Mouse (Mus musculus) stomach, embryonic 16.5 days (tissue): ENCODE measurements around the gene Syngr3. TPM values are rescaled to one million over a fixed set of nuclear protein-coding genes. Genes with fewer than 3 reads are reported as not detected.
"Not testable (repeated sequence)": the region's sequence is repeated elsewhere in the genome, so short reads cannot be mapped to it uniquely, and the experiment has no call there.

Source experiments
- ATAC-seq: fragments of 200-750 bp; cut with Nextera tagmentation; 2 replicates; pipeline ENCODE4 v1.8.0; 2017; ENCODE audit warnings: moderate number of reproducible peaks, moderate TSS enrichment; ENCODE audit not compliant: insufficient read depth, low FRiP score
- H3K27ac ChIP-seq: fragments of 300-500 bp; sonication (generic); 2 replicates; pipeline ENCODE4 v1.5.1; 2014; ENCODE audit warnings: low read length
- H3K27me3 ChIP-seq: fragments of 300-500 bp; sonication (generic); 2 replicates; pipeline ENCODE4 v1.6.1; 2014; ENCODE audit warnings: low read length, control low read depth, mixed read lengths; ENCODE audit not compliant: control insufficient read depth, insufficient read depth
- H3K36me3 ChIP-seq: fragments of 300-500 bp; sonication (generic); 2 replicates; pipeline ENCODE4 v1.6.1; 2014; ENCODE audit warnings: low read length; ENCODE audit not compliant: control insufficient read depth, insufficient read depth
- H3K4me1 ChIP-seq: fragments of 300-500 bp; sonication (generic); 2 replicates; pipeline ENCODE4 v1.6.1; 2014; ENCODE audit warnings: low read length, control low read depth, mixed read lengths; ENCODE audit not compliant: control insufficient read depth, insufficient read depth
- H3K4me2 ChIP-seq: fragments of 300-500 bp; sonication (generic); 2 replicates; pipeline ENCODE4 v1.6.1; 2014; ENCODE audit warnings: low read depth, low read length, mixed read lengths
- H3K4me3 ChIP-seq: fragments of 300-500 bp; sonication (generic); replicated peaks from 2 replicates; pipeline ENCODE4 v1.5.1; 2014; ENCODE audit warnings: mild to moderate bottlenecking, low read length
- H3K9ac ChIP-seq: fragments of 300-500 bp; sonication (generic); 2 replicates; pipeline ENCODE4 v1.6.1; 2014; ENCODE audit warnings: low read length
- H3K9me3 ChIP-seq: fragments of 300-500 bp; sonication (generic); replicated peaks from 2 replicates; pipeline ENCODE4 v1.6.1; 2016; ENCODE audit warnings: low read length, control low read depth; ENCODE audit not compliant: control insufficient read depth
- WGBS: fragments of 180-500 bp; shearing (Covaris S2); extraction: QIAGEN DNeasy Blood & Tissue Kit; methylation state at CpG from one replicate; pipeline ENCODE4 v1.1.7; 2014; 5-methylcytosine and 5-hydroxymethylcytosine counted together
- polyA plus RNA-seq: library from polyadenylated mRNA; unstranded; fragments of >200 nt; fragmentation: Nextera tagmentation; extraction: Ambion mirVana; gene quantifications from 2 replicates; pipeline ENCODE4 v1.2.1, GENCODE M21; 2015

Gene Syngr3
- polyA plus RNA-seq, 1 experiment from 2014 or later = 6.1 TPM

DNA sequence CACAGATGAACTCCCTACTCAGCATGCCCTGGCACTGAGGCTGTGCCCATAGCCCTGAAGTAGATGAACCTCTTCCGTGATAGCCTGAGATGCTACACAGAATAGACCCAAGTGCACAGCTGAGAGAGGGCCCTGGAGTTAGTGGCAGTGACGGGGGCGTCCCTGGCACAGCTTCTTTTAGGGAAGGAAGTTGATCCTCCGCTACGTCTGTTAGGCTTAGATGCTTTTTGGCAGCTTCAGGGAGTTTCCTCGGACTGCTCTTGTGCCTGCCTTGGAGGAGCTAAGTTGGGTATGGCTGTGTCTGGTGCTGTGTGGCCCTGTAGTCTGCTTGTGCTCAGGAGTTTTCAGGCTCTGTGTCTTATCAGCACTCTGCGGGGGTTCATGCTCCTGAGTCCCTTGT is 15.5 kb downstream of the Syngr3 start:
- WGBS = 78% methylated on average over 7 of the region's 7 CpGs
- no peak overlapping the region for H3K27ac ChIP-seq
- no peaks in the 10 kb centered on the region for H3K27me3 ChIP-seq
- peaks cover 13% of the 10 kb centered on the region; the same call in 1 of the 2 replicates for H3K36me3 ChIP-seq
- no peaks in the 10 kb centered on the region for H3K9me3 ChIP-seq
- H3K9ac ChIP-seq = no peak overlapping the region
- no peak overlapping the region for H3K4me2 ChIP-seq
- ATAC-seq = no peak
- no peak overlapping the region for H3K4me3 ChIP-seq
- peaks cover 34% of the 10 kb centered on the region for H3K4me1 ChIP-seq

GRCm38 (mm10) chr17:24672141-24672540 is 17.6 kb downstream of the Syngr3 start:
- peak overlapping the region; percentile 40; the same call in 1 of the 2 replicates for H3K27ac ChIP-seq
- no peaks in the 10 kb centered on the region for H3K9me3 ChIP-seq
- H3K4me2 ChIP-seq = peak overlapping the region; percentile 35
- H3K4me1 ChIP-seq = peaks cover 33% of the 10 kb centered on the region
- peak overlapping the region; percentile 7; the same call in 1 of the 2 replicates for H3K4me3 ChIP-seq
- no peaks in the 10 kb centered on the region for H3K27me3 ChIP-seq
- no peaks in the 10 kb centered on the region; the same call in 1 of the 2 replicates for H3K36me3 ChIP-seq
- WGBS = 10% methylated on average over 5 of the region's 5 CpGs
- peak overlapping the region; percentile 38 for H3K9ac ChIP-seq
- ATAC-seq = no peak; the same call in 1 of the 2 replicates

DNA sequence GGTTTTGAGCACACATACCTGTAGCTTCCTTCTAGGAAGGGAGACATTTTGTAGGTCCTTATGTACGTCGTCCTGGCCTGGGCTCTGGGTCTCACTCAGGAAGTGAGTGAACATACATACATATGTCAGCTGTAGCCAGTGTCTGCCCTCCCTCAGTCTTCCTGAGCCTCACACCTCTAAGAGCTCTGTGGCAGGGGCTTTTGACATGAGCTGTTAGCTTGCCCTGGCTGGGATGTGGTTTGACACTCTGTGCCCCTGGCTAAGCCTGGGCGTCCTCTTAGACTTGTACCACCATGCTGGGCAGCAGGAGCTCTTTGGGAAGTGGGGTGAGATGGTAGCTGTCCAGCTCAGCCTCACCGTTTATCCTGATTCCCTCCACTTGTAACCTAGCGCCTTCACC is 18.4 kb downstream of the Syngr3 start:
- Histone ChIP-seq H3K36me3 (no peaks in the 10 kb centered on the region), H3K4me3 (no peak overlapping the region; the same call in 1 of the 2 replicates), H3K9ac (peak overlapping the region; percentile 99), H3K9me3 (no peaks in the 10 kb centered on the region), H3K27me3 (no peaks in the 10 kb centered on the region), H3K4me2 (peak overlapping the region; percentile 96), H3K27ac (0 out of 2 replicates have a peak overlapping the region, but pooled peaks have one; percentile 40), H3K4me1 (peaks cover 33% of the 10 kb centered on the region)
- ATAC-seq = no peak
- WGBS = 54% methylated on average over 5 of the region's 5 CpGs

DNA sequence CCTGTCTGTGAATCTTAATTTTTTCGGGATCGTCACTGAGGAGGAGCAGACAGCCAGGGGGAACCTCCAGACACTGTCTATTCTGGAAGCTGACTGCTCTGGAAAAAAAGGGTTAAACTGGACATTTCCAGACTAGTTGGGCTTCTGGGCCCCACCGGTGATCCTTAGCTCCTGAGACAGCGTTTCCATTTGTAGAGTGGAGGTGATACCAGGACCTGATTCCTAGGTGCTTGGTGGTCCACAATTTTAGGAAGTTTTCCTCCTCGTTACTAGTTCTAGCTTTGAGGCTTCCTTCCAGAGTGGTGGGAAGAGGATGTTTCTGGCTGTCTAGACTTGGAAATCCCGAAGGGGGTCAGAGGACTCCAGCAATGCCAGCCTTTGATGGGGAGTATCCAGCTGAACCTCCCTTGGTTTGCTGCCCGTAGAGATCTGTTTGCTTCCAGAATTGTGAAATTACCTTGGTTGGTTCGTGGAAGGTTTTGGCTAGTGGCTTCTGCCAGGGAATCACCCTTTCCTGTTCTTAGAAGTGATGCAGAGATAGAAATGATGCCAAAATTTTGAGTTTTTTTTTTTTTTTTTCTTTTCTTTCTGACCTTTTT is 19.4 kb downstream of the Syngr3 start:
- Histone ChIP-seq H3K27me3 (no peaks in the 10 kb centered on the region), H3K4me1 (peaks cover 33% of the 10 kb centered on the region), H3K4me3 (peak overlapping the region; percentile 99), H3K9me3 (no peaks in the 10 kb centered on the region), H3K4me2 (peak overlapping the region; percentile 96), H3K27ac (peak overlapping the region; percentile 86), H3K9ac (peak overlapping the region; percentile 99), H3K36me3 (no peaks in the 10 kb centered on the region)
- ATAC-seq = no peak; the same call in 1 of the 2 replicates
- WGBS = 6% methylated on average over 8 of the region's 8 CpGs

- Histone ChIP-seq H3K4me3 (peak within 1 kb of the TSS; percentile 99), H3K4me2 (peak within 1 kb of the TSS; percentile 96), H3K27me3 (no peaks in the 10 kb centered on the region), H3K9me3 (no peaks in the 10 kb centered on the region), H3K4me1 (peaks cover 33% of the 10 kb centered on the region), H3K27ac (peak within 1 kb of the TSS; percentile 86), H3K36me3 (no peaks in the 10 kb centered on the region), H3K9ac (peak within 1 kb of the TSS; percentile 99)
- peak; percentile 98 for ATAC-seq
- under 1% methylated on average over 75 of the region's 80 CpGs for WGBS
Measured at GRCm38 (mm10) chr17:24669545-24670245, 20.1 kb downstream of the Syngr3 start, which contains the start of gene Zfp598. Gene Zfp598 (plus strand): TSS chr17:24669687.

DNA sequence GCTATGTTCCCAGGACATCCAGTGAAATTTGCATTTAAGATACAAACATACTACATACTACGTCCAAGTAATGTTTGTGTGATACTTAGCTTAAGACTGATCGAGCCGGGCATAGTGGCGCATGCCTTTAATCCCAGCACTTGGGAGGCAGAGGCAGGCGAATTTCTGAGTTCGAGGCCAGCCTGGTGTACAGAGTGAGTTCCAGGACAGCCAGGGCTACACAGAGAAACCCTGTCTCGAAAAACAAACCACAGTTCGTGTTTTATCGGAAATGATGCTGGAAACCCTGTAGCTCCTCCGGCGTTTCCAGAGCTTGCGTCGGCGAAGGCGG is 20.6 kb downstream of the Syngr3 start:
- 7% methylated on average over 15 of the region's 15 CpGs for WGBS
- H3K27me3 ChIP-seq, ATAC-seq, H3K36me3 ChIP-seq, H3K9me3 ChIP-seq: not testable (repeated sequence)
- peak overlapping the region; percentile 69 for H3K4me2 ChIP-seq
- H3K4me3 ChIP-seq = peak overlapping the region; percentile 99
- peak overlapping the region; percentile 78 for H3K27ac ChIP-seq
- peaks cover 33% of the 10 kb centered on the region for H3K4me1 ChIP-seq
- H3K9ac ChIP-seq = peak overlapping the region; percentile 99

GRCm38 (mm10) chr17:24667416-24667815 is 22.3 kb downstream of the Syngr3 start:
- Histone ChIP-seq H3K4me3 (no peak overlapping the region), H3K27ac (no peak overlapping the region; the same call in 1 of the 2 replicates), H3K4me2 (no peak overlapping the region), H3K27me3 (no peaks in the 10 kb centered on the region), H3K9ac (no peak overlapping the region), H3K4me1 (peaks cover 28% of the 10 kb centered on the region), H3K9me3 (no peaks in the 10 kb centered on the region), H3K36me3 (no peaks in the 10 kb centered on the region)
- 16% methylated on average over 6 of the region's 6 CpGs for WGBS
- ATAC-seq = no peak

GRCm38 (mm10) chr17:24667011-24667410 is 22.7 kb downstream of the Syngr3 start:
- not testable (repeated sequence) for H3K4me3 ChIP-seq, H3K9ac ChIP-seq, H3K36me3 ChIP-seq, H3K9me3 ChIP-seq, H3K4me2 ChIP-seq, ATAC-seq, H3K27me3 ChIP-seq, H3K27ac ChIP-seq
- H3K4me1 ChIP-seq = peaks cover 24% of the 10 kb centered on the region
- WGBS = 54% methylated on average over 7 of the region's 7 CpGs

- peak; percentile 61; the same call in 1 of the 2 replicates for ATAC-seq
- peak within 1 kb of the TSS; percentile 67 for H3K9ac ChIP-seq
- H3K27me3 ChIP-seq = peaks cover 30% of the 10 kb centered on the region
- 2% methylated on average over 47 of the region's 47 CpGs for WGBS
- no peak within 1 kb of the TSS for H3K27ac ChIP-seq
- H3K4me2 ChIP-seq = peak within 1 kb of the TSS; percentile 83
- H3K4me3 ChIP-seq = peak within 1 kb of the TSS; percentile 46
- no peaks in the 10 kb centered on the region for H3K9me3 ChIP-seq
- H3K36me3 ChIP-seq = no peaks in the 10 kb centered on the region
- H3K4me1 ChIP-seq = peaks cover 10% of the 10 kb centered on the region
Measured at GRCm38 (mm10) chr17:24658017-24658758, 31.6 kb downstream of the Syngr3 start, which contains the start of gene Npw. Gene Npw (minus strand): TSS chr17:24658457.
